Mouse (Mus musculus): ENCODE measurements around the gene Metap2. TPM values are rescaled to one million over a fixed set of nuclear protein-coding genes. Genes with fewer than 3 reads are reported as not detected.

Metap2 gene
- polyA plus RNA-seq, 1 experiment from 2014 or later = 182 TPM

GRCm38 (mm10) chr10:93888590-93888934, 8.3 kb downstream of the Metap2 start:
- Histone ChIP-seq H3K36me3 (ENCODE audit: control insufficient read depth, insufficient read depth, low read length) (peaks cover 33% of the 10 kb centered on the region), H3K9ac (ENCODE audit: low read depth, low read length) (peak overlapping the region; percentile 94), H3K4me2 (ENCODE audit: low read depth, low read length) (peak overlapping the region; percentile 90), H3K27ac (replicated peaks; ENCODE audit: low read depth, low read length) (no peak overlapping the region; the same call in 1 of the 2 replicates), H3K4me3 (ENCODE audit: low read depth, low read length) (peak overlapping the region; percentile 93), H3K4me1 (ENCODE audit: control insufficient read depth, insufficient read depth, low read length) (peaks cover 9% of the 10 kb centered on the region), H3K27me3 (replicated peaks; ENCODE audit: control insufficient read depth, insufficient read depth, low read length) (no peaks in the 10 kb centered on the region), H3K9me3 (ENCODE audit: control insufficient read depth, low read length) (no peaks in the 10 kb centered on the region)
- DNase-seq (ENCODE audit: low spot score) (no peak), ATAC-seq (ENCODE audit: low read depth) (no peak)
- WGBS = 15% methylated on average over 10 of the region's 10 CpGs

GRCm38 (mm10) chr10:93885839-93886477, 10.9 kb downstream of the Metap2 start:
- H3K27me3 ChIP-seq (replicated peaks; ENCODE audit: control insufficient read depth, insufficient read depth, low read length) = no peaks in the 10 kb centered on the region
- ATAC-seq (ENCODE audit: low read depth) (no peak), DNase-seq (ENCODE audit: low spot score) (no peak)
- H3K4me1 ChIP-seq (ENCODE audit: control insufficient read depth, insufficient read depth, low read length) = peaks cover 9% of the 10 kb centered on the region
- 84% methylated on average over 14 of the region's 14 CpGs for WGBS
- no peak overlapping the region for H3K4me2 ChIP-seq (ENCODE audit: low read depth, low read length)
- no peak overlapping the region for H3K9ac ChIP-seq (ENCODE audit: low read depth, low read length)
- no peak overlapping the region for H3K27ac ChIP-seq (replicated peaks; ENCODE audit: low read depth, low read length)
- peaks cover 37% of the 10 kb centered on the region for H3K36me3 ChIP-seq (ENCODE audit: control insufficient read depth, insufficient read depth, low read length)
- H3K4me3 ChIP-seq (ENCODE audit: low read depth, low read length) = no peak overlapping the region
- H3K9me3 ChIP-seq (ENCODE audit: control insufficient read depth, low read length) = no peaks in the 10 kb centered on the region

- H3K9ac ChIP-seq (ENCODE audit: low read depth, low read length) = no peak overlapping the region
- no peak overlapping the region for H3K4me3 ChIP-seq (ENCODE audit: low read depth, low read length)
- peaks cover 62% of the 10 kb centered on the region for H3K36me3 ChIP-seq (ENCODE audit: control insufficient read depth, insufficient read depth, low read length)
- no peak overlapping the region for H3K4me2 ChIP-seq (ENCODE audit: low read depth, low read length)
- no peak overlapping the region for H3K27ac ChIP-seq (replicated peaks; ENCODE audit: low read depth, low read length)
- peaks cover under 1% of the 10 kb centered on the region; the same call in 1 of the 2 replicates for H3K4me1 ChIP-seq (ENCODE audit: control insufficient read depth, insufficient read depth, low read length)
- DNase-seq (ENCODE audit: low spot score) = no peak
- no peaks in the 10 kb centered on the region for H3K9me3 ChIP-seq (ENCODE audit: control insufficient read depth, low read length)
- ATAC-seq (ENCODE audit: low read depth) = no peak
- H3K27me3 ChIP-seq (replicated peaks; ENCODE audit: control insufficient read depth, insufficient read depth, low read length) = no peaks in the 10 kb centered on the region
- WGBS = 83% methylated on average over 8 of the region's 8 CpGs
Observed at GRCm38 (mm10) chr10:93882738-93883364, 14.0 kb downstream of the Metap2 start.

- no peaks in the 10 kb centered on the region for H3K4me1 ChIP-seq (ENCODE audit: control insufficient read depth, insufficient read depth, low read length)
- peaks cover 63% of the 10 kb centered on the region for H3K36me3 ChIP-seq (ENCODE audit: control insufficient read depth, insufficient read depth, low read length)
- H3K9me3 ChIP-seq (ENCODE audit: control insufficient read depth, low read length) = no peaks in the 10 kb centered on the region
- no peak for DNase-seq (ENCODE audit: low spot score)
- no peak overlapping the region for H3K4me2 ChIP-seq (ENCODE audit: low read depth, low read length)
- no peaks in the 10 kb centered on the region for H3K27me3 ChIP-seq (replicated peaks; ENCODE audit: control insufficient read depth, insufficient read depth, low read length)
- H3K4me3 ChIP-seq (ENCODE audit: low read depth, low read length) = no peak overlapping the region
- H3K9ac ChIP-seq (ENCODE audit: low read depth, low read length) = no peak overlapping the region
- no peak for ATAC-seq (ENCODE audit: low read depth)
- no peak overlapping the region for H3K27ac ChIP-seq (replicated peaks; ENCODE audit: low read depth, low read length)
Observed at GRCm38 (mm10) chr10:93881918-93882317, 15.0 kb downstream of the Metap2 start.

GRCm38 (mm10) chr10:93878732-93879131, 18.2 kb downstream of the Metap2 start:
- Histone ChIP-seq H3K4me1 (ENCODE audit: control insufficient read depth, insufficient read depth, low read length) (no peaks in the 10 kb centered on the region), H3K9ac (ENCODE audit: low read depth, low read length) (no peak overlapping the region), H3K9me3 (ENCODE audit: control insufficient read depth, low read length) (no peaks in the 10 kb centered on the region), H3K27ac (replicated peaks; ENCODE audit: low read depth, low read length) (no peak overlapping the region), H3K36me3 (ENCODE audit: control insufficient read depth, insufficient read depth, low read length) (peaks cover 58% of the 10 kb centered on the region), H3K4me3 (ENCODE audit: low read depth, low read length) (no peak overlapping the region), H3K4me2 (ENCODE audit: low read depth, low read length) (no peak overlapping the region), H3K27me3 (replicated peaks; ENCODE audit: control insufficient read depth, insufficient read depth, low read length) (no peaks in the 10 kb centered on the region)
- no peak for DNase-seq (ENCODE audit: low spot score)
- 95% methylated on average over 4 of the region's 4 CpGs for WGBS
- no peak for ATAC-seq (ENCODE audit: low read depth)

- Histone ChIP-seq H3K4me2 (ENCODE audit: low read depth, low read length) (no peak overlapping the region), H3K4me3 (ENCODE audit: low read depth, low read length) (no peak overlapping the region), H3K9ac (ENCODE audit: low read depth, low read length) (no peak overlapping the region), H3K9me3 (ENCODE audit: control insufficient read depth, low read length) (no peaks in the 10 kb centered on the region), H3K27ac (replicated peaks; ENCODE audit: low read depth, low read length) (no peak overlapping the region), H3K36me3 (ENCODE audit: control insufficient read depth, insufficient read depth, low read length) (peaks cover 73% of the 10 kb centered on the region), H3K4me1 (ENCODE audit: control insufficient read depth, insufficient read depth, low read length) (no peaks in the 10 kb centered on the region), H3K27me3 (replicated peaks; ENCODE audit: control insufficient read depth, insufficient read depth, low read length) (no peaks in the 10 kb centered on the region)
- WGBS = 88% methylated on average over 1 of the region's 1 CpGs
- no peak for DNase-seq (ENCODE audit: low spot score)
- no peak for ATAC-seq (ENCODE audit: low read depth)
Observed at GRCm38 (mm10) chr10:93876772-93877171, 20.1 kb downstream of the Metap2 start.

GRCm38 (mm10) chr10:93868886-93869285, 28.0 kb downstream of the Metap2 start:
- Histone ChIP-seq H3K27ac (replicated peaks; ENCODE audit: low read depth, low read length) (no peak overlapping the region), H3K36me3 (ENCODE audit: control insufficient read depth, insufficient read depth, low read length) (peaks cover 90% of the 10 kb centered on the region), H3K4me1 (ENCODE audit: control insufficient read depth, insufficient read depth, low read length) (no peaks in the 10 kb centered on the region), H3K4me3 (ENCODE audit: low read depth, low read length) (no peak overlapping the region), H3K4me2 (ENCODE audit: low read depth, low read length) (no peak overlapping the region), H3K9me3 (ENCODE audit: control insufficient read depth, low read length) (no peaks in the 10 kb centered on the region), H3K27me3 (replicated peaks; ENCODE audit: control insufficient read depth, insufficient read depth, low read length) (no peaks in the 10 kb centered on the region), H3K9ac (ENCODE audit: low read depth, low read length) (no peak overlapping the region)
- WGBS = 87% methylated on average over 4 of the region's 4 CpGs
- DNase-seq (ENCODE audit: low spot score) (no peak), ATAC-seq (ENCODE audit: low read depth) (no peak)

GRCm38 (mm10) chr10:93868401-93868800, 28.5 kb downstream of the Metap2 start:
- H3K9me3 ChIP-seq (ENCODE audit: control insufficient read depth, low read length) = no peaks in the 10 kb centered on the region
- no peak overlapping the region for H3K4me2 ChIP-seq (ENCODE audit: low read depth, low read length)
- 93% methylated on average over 7 of the region's 7 CpGs for WGBS
- no peak overlapping the region for H3K27ac ChIP-seq (replicated peaks; ENCODE audit: low read depth, low read length)
- DNase-seq (ENCODE audit: low spot score) (no peak), ATAC-seq (ENCODE audit: low read depth) (no peak)
- no peak overlapping the region for H3K9ac ChIP-seq (ENCODE audit: low read depth, low read length)
- no peaks in the 10 kb centered on the region for H3K4me1 ChIP-seq (ENCODE audit: control insufficient read depth, insufficient read depth, low read length)
- no peaks in the 10 kb centered on the region for H3K27me3 ChIP-seq (replicated peaks; ENCODE audit: control insufficient read depth, insufficient read depth, low read length)
- no peak overlapping the region for H3K4me3 ChIP-seq (ENCODE audit: low read depth, low read length)
- H3K36me3 ChIP-seq (ENCODE audit: control insufficient read depth, insufficient read depth, low read length) = peaks cover 91% of the 10 kb centered on the region

- no peak overlapping the region for H3K4me3 ChIP-seq (ENCODE audit: low read depth, low read length)
- DNase-seq (ENCODE audit: low spot score) = no peak
Observed at GRCm38 (mm10) chr10:93856095-93856494, 40.8 kb downstream of the Metap2 start.

More at GRCm38 (mm10) chr10:93856095-93856494, 40.8 kb downstream of the Metap2 start:
- no peak for ATAC-seq (ENCODE audit: low read depth)
- H3K27ac ChIP-seq (replicated peaks; ENCODE audit: low read depth, low read length) = no peak overlapping the region
- H3K9ac ChIP-seq (ENCODE audit: low read depth, low read length) = no peak overlapping the region
- peaks cover 24% of the 10 kb centered on the region for H3K36me3 ChIP-seq (ENCODE audit: control insufficient read depth, insufficient read depth, low read length)
- no peaks in the 10 kb centered on the region for H3K27me3 ChIP-seq (replicated peaks; ENCODE audit: control insufficient read depth, insufficient read depth, low read length)
- WGBS = 90% methylated on average over 6 of the region's 6 CpGs
- H3K4me2 ChIP-seq (ENCODE audit: low read depth, low read length) = no peak overlapping the region
- H3K4me1 ChIP-seq (ENCODE audit: control insufficient read depth, insufficient read depth, low read length) = no peaks in the 10 kb centered on the region
- H3K9me3 ChIP-seq (ENCODE audit: control insufficient read depth, low read length) = no peaks in the 10 kb centered on the region

Measured in embryonic facial prominence, embryonic 14.5 days (tissue).